Mouse (Mus musculus): ENCODE data around the gene Hacl1. TPM values are rescaled to one million over a fixed set of nuclear protein-coding genes. Genes with fewer than 3 reads are reported as not detected.

The Hacl1 gene
- polyA plus RNA-seq, 1 experiment from 2014 or later: 8.7 TPM

DNA sequence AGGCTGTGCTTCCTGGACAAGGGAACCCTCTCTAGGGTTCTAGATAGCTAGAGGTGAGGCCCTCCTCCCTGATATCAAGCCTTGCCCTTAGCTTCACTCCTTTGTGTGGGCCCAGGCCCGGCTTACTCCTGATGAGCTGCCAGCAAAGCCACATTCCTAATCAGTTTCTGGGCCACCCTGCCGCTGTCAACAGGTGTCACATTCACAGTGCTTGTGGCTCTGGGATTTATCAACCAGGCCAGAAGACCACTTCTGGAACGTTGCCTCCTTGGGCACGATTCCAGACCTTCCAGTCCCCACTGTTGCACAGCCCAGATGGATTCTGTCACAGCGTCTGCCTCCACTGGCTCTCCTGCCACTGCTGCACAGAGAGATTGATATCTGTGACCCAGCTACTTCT, 80.2 kb downstream of the Hacl1 start:
- Histone ChIP-seq H3K9ac (replicated peaks) (no peak overlapping the region), H3K4me1 (peaks cover 6% of the 10 kb centered on the region), H3K27ac (replicated peaks) (no peak overlapping the region), H3K9me3 (no peaks in the 10 kb centered on the region), H3K4me2 (replicated peaks) (no peak overlapping the region), H3K4me3 (no peak overlapping the region), H3K36me3 (no peaks in the 10 kb centered on the region), H3K27me3 (no peaks in the 10 kb centered on the region)
- no peak for ATAC-seq (ENCODE audit: low FRiP score, low read depth)
- WGBS: 75% methylated on average over 5 of the region's 5 CpGs

DNA sequence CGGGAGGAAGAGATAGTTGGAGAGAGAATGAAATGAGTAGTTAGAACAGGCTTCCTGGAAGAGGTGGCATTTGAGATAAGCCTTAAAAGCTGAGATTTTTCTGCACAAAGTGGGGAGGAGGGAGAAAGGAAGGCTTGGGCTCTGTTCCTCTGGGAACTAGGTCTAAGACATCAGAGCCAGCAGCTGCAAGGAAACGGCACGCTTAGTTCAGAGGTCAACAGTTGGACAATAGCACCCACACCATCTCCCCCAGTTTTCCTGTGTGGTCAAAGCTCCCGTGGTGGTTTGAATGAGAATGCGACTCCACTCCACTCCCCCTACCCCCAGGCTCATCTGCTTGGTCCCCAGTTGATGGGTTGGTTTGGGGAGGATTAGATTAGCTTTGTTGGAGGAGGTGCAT, 81.9 kb downstream of the Hacl1 start:
- WGBS: 53% methylated on average over 5 of the region's 5 CpGs
- no peak overlapping the region for H3K9ac ChIP-seq (replicated peaks)
- no peaks in the 10 kb centered on the region for H3K36me3 ChIP-seq
- H3K27me3 ChIP-seq: no peaks in the 10 kb centered on the region
- H3K9me3 ChIP-seq: no peaks in the 10 kb centered on the region
- no peak for ATAC-seq (ENCODE audit: low FRiP score, low read depth)
- H3K4me3 ChIP-seq: no peak overlapping the region
- no peak overlapping the region for H3K27ac ChIP-seq (replicated peaks)
- H3K4me2 ChIP-seq (replicated peaks): no peak overlapping the region
- no peaks in the 10 kb centered on the region for H3K4me1 ChIP-seq

GRCm38 (mm10) chr14:31557784-31558183, 83.3 kb downstream of the Hacl1 start:
- ATAC-seq (ENCODE audit: low FRiP score, low read depth): no peak
- no peaks in the 10 kb centered on the region for H3K27me3 ChIP-seq
- H3K4me2 ChIP-seq (replicated peaks): no peak overlapping the region
- no peak overlapping the region for H3K4me3 ChIP-seq
- no peak overlapping the region for H3K9ac ChIP-seq (replicated peaks)
- H3K9me3 ChIP-seq: no peaks in the 10 kb centered on the region
- WGBS: 87% methylated on average over 9 of the region's 9 CpGs
- H3K27ac ChIP-seq (replicated peaks): no peak overlapping the region
- H3K4me1 ChIP-seq: no peaks in the 10 kb centered on the region
- H3K36me3 ChIP-seq: no peaks in the 10 kb centered on the region

- Histone ChIP-seq H3K9ac (replicated peaks) (no peak overlapping the region), H3K9me3 (no peaks in the 10 kb centered on the region), H3K4me1 (no peaks in the 10 kb centered on the region), H3K4me2 (replicated peaks) (no peak overlapping the region), H3K36me3 (no peaks in the 10 kb centered on the region), H3K27ac (replicated peaks) (no peak overlapping the region), H3K4me3 (no peak overlapping the region), H3K27me3 (no peaks in the 10 kb centered on the region)
- no peak for ATAC-seq (ENCODE audit: low FRiP score, low read depth)
- whole genome bisulfite sequencing: 84% methylated on average over 8 of the region's 8 CpGs
Measured at GRCm38 (mm10) chr14:31557273-31557672, 83.8 kb downstream of the Hacl1 start.

- Histone ChIP-seq H3K27me3 (no peaks in the 10 kb centered on the region), H3K4me1 (no peaks in the 10 kb centered on the region), H3K9me3 (no peaks in the 10 kb centered on the region), H3K36me3 (no peaks in the 10 kb centered on the region), H3K4me3 (no peak overlapping the region), H3K9ac (replicated peaks) (no peak overlapping the region), H3K27ac (replicated peaks) (no peak overlapping the region), H3K4me2 (replicated peaks) (no peak overlapping the region)
- WGBS: 82% methylated on average over 9 of the region's 9 CpGs
- no peak for ATAC-seq (ENCODE audit: low FRiP score, low read depth)
Measured at GRCm38 (mm10) chr14:31556526-31557260, 84.4 kb downstream of the Hacl1 start.

- Histone ChIP-seq H3K9me3 (no peaks in the 10 kb centered on the region), H3K4me2 (replicated peaks) (no peak overlapping the region), H3K36me3 (no peaks in the 10 kb centered on the region), H3K4me3 (no peak overlapping the region), H3K27ac (replicated peaks) (no peak overlapping the region), H3K4me1 (no peaks in the 10 kb centered on the region), H3K9ac (replicated peaks) (no peak overlapping the region), H3K27me3 (no peaks in the 10 kb centered on the region)
- WGBS: 82% methylated on average over 14 of the region's 14 CpGs
- ATAC-seq (ENCODE audit: low FRiP score, low read depth): no peak
Measured at GRCm38 (mm10) chr14:31555963-31556434, 85.1 kb downstream of the Hacl1 start.

DNA sequence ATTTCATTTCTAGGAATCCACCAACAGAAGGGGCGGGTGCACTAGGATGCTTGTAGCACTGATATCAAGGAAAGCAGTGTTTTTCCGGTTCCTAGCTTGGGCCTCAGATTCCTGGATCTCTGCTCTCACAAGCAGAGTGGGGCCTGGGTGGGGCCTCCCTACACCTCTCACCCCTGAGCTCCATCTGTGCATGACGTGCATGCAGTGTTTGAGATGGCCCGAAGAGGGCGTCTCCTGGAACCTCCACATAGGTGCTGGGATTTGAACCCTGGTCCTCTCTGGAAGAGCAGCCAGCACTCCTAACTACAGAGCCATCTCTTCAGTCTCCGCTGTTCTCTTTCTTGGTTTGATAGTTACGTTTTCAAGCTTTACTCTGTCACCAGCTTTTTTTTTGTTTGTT, 86.1 kb downstream of the Hacl1 start:
- H3K9ac ChIP-seq (replicated peaks): no peak overlapping the region
- no peak for ATAC-seq (ENCODE audit: low FRiP score, low read depth)
- no peaks in the 10 kb centered on the region for H3K27me3 ChIP-seq

More for the DNA sequence above, 86.1 kb downstream of the Hacl1 start:
- H3K4me1 ChIP-seq: no peaks in the 10 kb centered on the region
- H3K4me2 ChIP-seq (replicated peaks): no peak overlapping the region
- H3K4me3 ChIP-seq: no peak overlapping the region
- H3K36me3 ChIP-seq: no peaks in the 10 kb centered on the region
- 90% methylated on average over 7 of the region's 7 CpGs for WGBS
- H3K9me3 ChIP-seq: no peaks in the 10 kb centered on the region
- no peak overlapping the region for H3K27ac ChIP-seq (replicated peaks)

Other genes with a start within 250 kb of the Hacl1 start
- gene Sh3bp5, start 205.2 kb downstream of the Hacl1 start, polyA plus RNA-seq (2016; fragmentation: Nextera tagmentation; extraction: Ambion mirVana): 43.3 and 46.8 TPM in 2 replicates
- 19.7 and 20.3 TPM in 2 replicates for gene Eaf1, start 146.9 kb downstream of the Hacl1 start, polyA plus RNA-seq (2016; fragmentation: Nextera tagmentation; extraction: Ambion mirVana)
- gene Mettl6, start 146.2 kb downstream of the Hacl1 start, polyA plus RNA-seq (2016; fragmentation: Nextera tagmentation; extraction: Ambion mirVana): 70.1 and 72.3 TPM in 2 replicates
- gene Colq, start 49.9 kb downstream of the Hacl1 start, polyA plus RNA-seq (2016; fragmentation: Nextera tagmentation; extraction: Ambion mirVana): 0.06 TPM in 1 of 2 replicates, not detected in the other
- gene Gm49387, start 408 bp downstream of the Hacl1 start, polyA plus RNA-seq (2016; fragmentation: Nextera tagmentation; extraction: Ambion mirVana): 0.79 TPM in 1 of 2 replicates, not detected in the other
- 13.7 and 15.7 TPM in 2 replicates for gene Btd, start 258 bp downstream of the Hacl1 start, polyA plus RNA-seq (2016; fragmentation: Nextera tagmentation; extraction: Ambion mirVana)
- 13.5 and 13.9 TPM in 2 replicates for gene Ankrd28, start 189.4 kb upstream of the Hacl1 start, polyA plus RNA-seq (2016; fragmentation: Nextera tagmentation; extraction: Ambion mirVana)

Data from midbrain, embryonic 12.5 days (tissue).